Mouse (Mus musculus): ENCODE measurements around the gene Ssc5d.

The Ssc5d gene

GRCm38 (mm10) chr7:4947855-4948254, 22.3 kb downstream of the Ssc5d start:
- peaks cover 6% of the 10 kb centered on the region; the same call in 1 of the 2 replicates for H3K27me3 ChIP-seq (ENCODE audit: insufficient read depth, low read length)
- H3K9me3 ChIP-seq (ENCODE audit: low read length): no peaks in the 10 kb centered on the region
- H3K4me3 ChIP-seq (replicated peaks; ENCODE audit: low read length): no peak overlapping the region
- H3K4me1 ChIP-seq (replicated peaks; ENCODE audit: low read depth, low read length): peaks cover 34% of the 10 kb centered on the region
- TF ChIP-seq NANOG (IDR thresholded peaks at IDR 0.05; ENCODE audit: borderline replicate concordance, low read length) (no peak), CTCF (conservative IDR thresholded peaks at IDR 0.05; ENCODE audit: low read length) (no peak), POU5F1 (IDR thresholded peaks at IDR 0.05; ENCODE audit: borderline replicate concordance, low read length) (no peak)
- H3K36me3 ChIP-seq (ENCODE audit: insufficient read depth, low read length): no peaks in the 10 kb centered on the region

DNA sequence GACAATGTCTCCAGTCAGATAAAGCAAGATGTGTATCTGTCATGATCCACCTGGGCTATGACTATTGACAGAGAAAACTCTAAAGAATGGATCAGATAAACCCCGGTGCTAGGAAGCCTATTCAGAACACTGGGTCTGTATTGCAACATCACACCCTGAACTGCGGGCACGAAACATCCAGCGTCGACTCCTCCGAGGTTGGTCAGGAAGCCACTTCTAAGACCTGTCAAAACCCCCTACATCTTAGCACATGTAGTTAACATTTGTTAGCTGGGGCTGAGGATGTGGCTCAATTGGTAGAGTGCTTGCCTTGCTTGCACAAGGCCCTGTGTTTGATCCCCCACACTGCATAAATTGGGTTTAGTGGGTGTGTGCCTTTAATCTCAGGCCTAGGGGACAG, 22.8 kb downstream of the Ssc5d start:
- no peaks in the 10 kb centered on the region for H3K9me3 ChIP-seq (ENCODE audit: low read length)
- peaks cover 6% of the 10 kb centered on the region; the same call in 1 of the 2 replicates for H3K27me3 ChIP-seq (ENCODE audit: insufficient read depth, low read length)
- H3K4me1 ChIP-seq (replicated peaks; ENCODE audit: low read depth, low read length): peaks cover 35% of the 10 kb centered on the region
- H3K36me3 ChIP-seq (ENCODE audit: insufficient read depth, low read length): no peaks in the 10 kb centered on the region
- TF ChIP-seq CTCF (conservative IDR thresholded peaks at IDR 0.05; ENCODE audit: low read length) (no peak), POU5F1 (IDR thresholded peaks at IDR 0.05; ENCODE audit: borderline replicate concordance, low read length) (no peak), NANOG (IDR thresholded peaks at IDR 0.05; ENCODE audit: borderline replicate concordance, low read length) (no peak)
- H3K4me3 ChIP-seq (replicated peaks; ENCODE audit: low read length): no peak overlapping the region

DNA sequence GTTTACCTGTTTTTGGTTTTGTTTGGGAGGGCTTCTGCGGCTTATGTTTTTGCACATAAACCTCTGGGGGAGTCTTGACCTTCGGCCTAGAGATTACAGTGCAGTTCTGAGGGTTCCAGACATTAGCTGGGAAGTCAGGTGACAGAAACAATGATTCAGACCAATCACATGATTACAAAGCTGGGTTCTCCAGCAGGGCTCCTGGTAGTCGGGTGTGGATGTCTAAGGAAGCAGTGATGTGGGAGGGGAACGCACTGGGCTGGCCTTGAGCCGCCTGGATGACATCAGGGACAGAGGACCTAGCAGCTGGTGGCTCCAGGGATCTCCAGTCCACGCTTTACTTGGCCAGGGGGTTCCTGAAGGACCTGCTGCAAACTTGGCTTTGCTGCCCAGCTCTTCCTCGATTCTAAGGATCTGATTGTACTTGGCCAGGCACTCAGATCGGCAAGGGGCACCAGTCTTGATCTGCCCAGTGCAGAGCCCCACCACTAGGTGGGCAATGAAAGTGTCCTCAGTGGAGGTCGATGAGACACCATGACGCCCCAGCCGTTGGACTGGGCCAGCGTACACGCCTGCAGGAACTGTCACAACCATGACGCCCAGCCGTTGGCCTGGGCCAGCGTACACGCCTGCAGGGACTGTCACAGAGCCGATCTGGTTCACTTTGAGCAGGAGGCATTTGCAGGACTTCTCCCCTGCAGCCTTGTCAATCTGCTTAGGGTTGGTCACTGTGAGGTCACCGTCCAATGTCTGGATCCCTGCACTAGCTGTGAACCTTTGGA, 25.2 kb downstream of the Ssc5d start:
- Histone ChIP-seq H3K27me3 (ENCODE audit: insufficient read depth, low read length) (no peaks in the 10 kb centered on the region; the same call in 1 of the 2 replicates), H3K9me3 (ENCODE audit: low read length) (no peaks in the 10 kb centered on the region), H3K4me1 (replicated peaks; ENCODE audit: low read depth, low read length) (peaks cover 35% of the 10 kb centered on the region), H3K36me3 (ENCODE audit: insufficient read depth, low read length) (no peaks in the 10 kb centered on the region), H3K4me3 (replicated peaks; ENCODE audit: low read length) (no peak overlapping the region)
- TF ChIP-seq CTCF (conservative IDR thresholded peaks at IDR 0.05; ENCODE audit: low read length) (no peak), POU5F1 (IDR thresholded peaks at IDR 0.05; ENCODE audit: borderline replicate concordance, low read length) (no peak), NANOG (IDR thresholded peaks at IDR 0.05; ENCODE audit: borderline replicate concordance, low read length) (no peak)

- TF ChIP-seq POU5F1 (IDR thresholded peaks at IDR 0.05; ENCODE audit: borderline replicate concordance, low read length) (no peak), CTCF (conservative IDR thresholded peaks at IDR 0.05; ENCODE audit: low read length) (no peak), NANOG (IDR thresholded peaks at IDR 0.05; ENCODE audit: borderline replicate concordance, low read length) (no peak)
Observed at GRCm38 (mm10) chr7:4953815-4954445, 28.3 kb downstream of the Ssc5d start.

DNA sequence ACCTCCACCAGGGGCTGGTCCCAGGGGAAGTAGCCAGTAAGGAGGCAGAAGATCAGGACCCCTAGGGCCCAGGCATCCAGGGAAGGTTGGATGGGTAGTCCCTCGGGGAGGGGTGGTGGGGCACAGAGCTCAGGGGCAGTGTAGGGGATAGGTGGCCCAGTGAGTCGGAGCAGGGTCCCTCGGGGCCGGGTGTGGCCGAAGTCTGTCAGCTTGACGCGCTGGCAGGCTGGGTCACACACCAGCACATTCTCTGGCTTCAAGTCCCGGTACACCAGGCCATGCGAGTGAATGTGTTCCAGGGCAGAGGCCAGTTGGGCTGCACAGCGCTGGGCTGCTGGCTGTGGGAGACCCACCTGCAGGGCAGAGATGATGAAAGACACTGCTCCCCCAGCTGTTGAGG, 31.8 kb downstream of the Ssc5d start:
- TF ChIP-seq CTCF (conservative IDR thresholded peaks at IDR 0.05; ENCODE audit: low read length) (no peak), POU5F1 (IDR thresholded peaks at IDR 0.05; ENCODE audit: borderline replicate concordance, low read length) (no peak), NANOG (IDR thresholded peaks at IDR 0.05; ENCODE audit: borderline replicate concordance, low read length) (no peak)
- Histone ChIP-seq H3K4me3 (replicated peaks; ENCODE audit: low read length) (no peak overlapping the region), H3K9me3 (ENCODE audit: low read length) (no peaks in the 10 kb centered on the region), H3K27me3 (ENCODE audit: insufficient read depth, low read length) (no peaks in the 10 kb centered on the region; the same call in 1 of the 2 replicates), H3K4me1 (replicated peaks; ENCODE audit: low read depth, low read length) (peaks cover 6% of the 10 kb centered on the region), H3K36me3 (ENCODE audit: insufficient read depth, low read length) (no peaks in the 10 kb centered on the region)

More at GRCm38 (mm10) chr7:4953815-4954445, 28.3 kb downstream of the Ssc5d start:
- peaks cover 30% of the 10 kb centered on the region for H3K4me1 ChIP-seq (replicated peaks; ENCODE audit: low read depth, low read length)
- no peak overlapping the region for H3K4me3 ChIP-seq (replicated peaks; ENCODE audit: low read length)
- H3K27me3 ChIP-seq (ENCODE audit: insufficient read depth, low read length): no peaks in the 10 kb centered on the region; the same call in 1 of the 2 replicates
- H3K9me3 ChIP-seq (ENCODE audit: low read length): no peaks in the 10 kb centered on the region
- H3K36me3 ChIP-seq (ENCODE audit: insufficient read depth, low read length): no peaks in the 10 kb centered on the region

- peaks cover 18% of the 10 kb centered on the region for H3K27me3 ChIP-seq (ENCODE audit: insufficient read depth, low read length)
- peaks cover 21% of the 10 kb centered on the region for H3K4me1 ChIP-seq (replicated peaks; ENCODE audit: low read depth, low read length)
- TF ChIP-seq POU5F1 (IDR thresholded peaks at IDR 0.05; ENCODE audit: borderline replicate concordance, low read length) (no peak), NANOG (IDR thresholded peaks at IDR 0.05; ENCODE audit: borderline replicate concordance, low read length) (no peak), CTCF (conservative IDR thresholded peaks at IDR 0.05; ENCODE audit: low read length) (no peak)
- no peaks in the 10 kb centered on the region for H3K36me3 ChIP-seq (ENCODE audit: insufficient read depth, low read length)
- H3K9me3 ChIP-seq (ENCODE audit: low read length): no peaks in the 10 kb centered on the region
- no peak overlapping the region for H3K4me3 ChIP-seq (replicated peaks; ENCODE audit: low read length)
Observed at GRCm38 (mm10) chr7:4963527-4963926, 37.9 kb downstream of the Ssc5d start.

DNA sequence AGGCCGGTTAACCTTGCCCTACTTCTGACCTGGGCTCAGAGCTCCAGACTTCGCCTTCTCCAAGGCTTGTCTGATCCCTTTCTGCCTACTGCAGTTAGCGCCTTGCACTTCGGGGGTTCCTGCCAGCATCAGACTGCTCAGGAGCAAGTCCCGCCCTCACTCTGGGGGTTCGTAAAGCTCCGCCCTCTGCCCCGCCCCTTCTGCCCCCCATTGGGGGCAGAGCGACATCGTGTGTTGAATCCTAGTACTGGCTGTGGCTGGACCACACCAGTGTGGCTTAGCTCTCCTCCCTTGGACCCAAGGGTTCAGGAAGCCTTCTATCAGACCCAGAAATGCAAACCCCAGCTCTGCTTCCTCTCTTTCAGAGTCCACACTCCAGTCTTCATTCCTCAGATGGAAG, 38.7 kb downstream of the Ssc5d start, which contains the start of gene Sbk2:
Gene Sbk2 (minus strand): TSS at position 135 of the 400 bp plus-strand sequence.
- no peaks in the 10 kb centered on the region for H3K9me3 ChIP-seq (ENCODE audit: low read length)
- TF ChIP-seq POU5F1 (IDR thresholded peaks at IDR 0.05; ENCODE audit: borderline replicate concordance, low read length): no peak
- TF ChIP-seq CTCF (conservative IDR thresholded peaks at IDR 0.05; ENCODE audit: low read length): peak; percentile 60
- H3K4me1 ChIP-seq (replicated peaks; ENCODE audit: low read depth, low read length): peaks cover 21% of the 10 kb centered on the region
- H3K27me3 ChIP-seq (ENCODE audit: insufficient read depth, low read length): peaks cover 20% of the 10 kb centered on the region
- no peaks in the 10 kb centered on the region for H3K36me3 ChIP-seq (ENCODE audit: insufficient read depth, low read length)
- H3K4me3 ChIP-seq (replicated peaks; ENCODE audit: low read length): peak within 1 kb of the TSS; percentile 17; the same call in 1 of the 2 replicates

- peaks cover 26% of the 10 kb centered on the region for H3K27me3 ChIP-seq (ENCODE audit: insufficient read depth, low read length)
- H3K4me1 ChIP-seq (replicated peaks; ENCODE audit: low read depth, low read length): peaks cover 21% of the 10 kb centered on the region
- no peaks in the 10 kb centered on the region for H3K9me3 ChIP-seq (ENCODE audit: low read length)
- no peaks in the 10 kb centered on the region for H3K36me3 ChIP-seq (ENCODE audit: insufficient read depth, low read length)
- no peak for TF ChIP-seq POU5F1 (IDR thresholded peaks at IDR 0.05; ENCODE audit: borderline replicate concordance, low read length)
- TF ChIP-seq NANOG (IDR thresholded peaks at IDR 0.05; ENCODE audit: borderline replicate concordance, low read length): no peak
- no peak for TF ChIP-seq CTCF (conservative IDR thresholded peaks at IDR 0.05; ENCODE audit: low read length)
- H3K4me3 ChIP-seq (replicated peaks; ENCODE audit: low read length): no peak overlapping the region
Observed at GRCm38 (mm10) chr7:4964988-4965387, 39.4 kb downstream of the Ssc5d start.
